Mouse (Mus musculus) liver, embryonic 13.5 days (tissue): ENCODE data around the gene Ly75. TPM values are rescaled to one million over a fixed set of nuclear protein-coding genes. Genes with fewer than 3 reads are reported as not detected.
A peak's percentile ranks its signal among the peaks of the same experiment; 100 is the strongest.

Experiments
- ATAC-seq: fragments of 200-750 bp; cut with Nextera tagmentation; 2 replicates; pipeline ENCODE4 v1.8.0; 2017; ENCODE audit warnings: low read depth, mild to moderate bottlenecking, moderate number of reproducible peaks, moderate library complexity
- DNase-seq: peaks from one replicate; pipeline ENCODE4 v3.0.0; 2022
- H3K27ac ChIP-seq: fragments of 300-500 bp; sonication (generic); 2 replicates; pipeline ENCODE4 v1.5.1; 2015; ENCODE audit warnings: moderate library complexity, mild to moderate bottlenecking, inconsistent platforms
- H3K27me3 ChIP-seq: fragments of 300-500 bp; sonication (generic); 2 replicates; pipeline ENCODE4 v1.6.1; 2015; ENCODE audit warnings: mild to moderate bottlenecking, inconsistent platforms
- H3K36me3 ChIP-seq: fragments of 300-500 bp; sonication (generic); 2 replicates; pipeline ENCODE4 v1.6.1; 2015; ENCODE audit warnings: mild to moderate bottlenecking, inconsistent platforms
- H3K4me1 ChIP-seq: fragments of 300-500 bp; sonication (generic); replicated peaks from 2 replicates; pipeline ENCODE4 v1.6.1; 2015; ENCODE audit warnings: inconsistent platforms
- H3K4me2 ChIP-seq: fragments of 300-500 bp; sonication (generic); 2 replicates; pipeline ENCODE4 v1.6.1; 2015; ENCODE audit warnings: inconsistent platforms, mild to moderate bottlenecking, moderate library complexity
- H3K4me3 ChIP-seq: fragments of 300-500 bp; sonication (generic); replicated peaks from 2 replicates; pipeline ENCODE4 v1.5.1; 2015; ENCODE audit warnings: mild to moderate bottlenecking, inconsistent platforms
- H3K9ac ChIP-seq: fragments of 300-500 bp; sonication (generic); 2 replicates; pipeline ENCODE4 v1.6.1; 2015; ENCODE audit warnings: mild to moderate bottlenecking, inconsistent platforms
- H3K9me3 ChIP-seq: fragments of 300-500 bp; sonication (generic); replicated peaks from 2 replicates; pipeline ENCODE4 v1.6.1; 2016; ENCODE audit warnings: inconsistent platforms
- WGBS: fragments of 180-500 bp; shearing (Covaris S2); methylation state at CpG from one replicate; pipeline ENCODE4 v1.1.7; 2015; ENCODE audit not compliant: insufficient replicate concordance; 5-methylcytosine and 5-hydroxymethylcytosine counted together
- polyA plus RNA-seq: library from polyadenylated mRNA; unstranded; fragments of >200 nt; fragmentation: Nextera tagmentation; extraction: Ambion mirVana; gene quantifications from 2 replicates; pipeline ENCODE4 v1.2.1, GENCODE M21; 2015

The Ly75 gene
- polyA plus RNA-seq, 1 experiment from 2014 or later, result 3.1 TPM

DNA sequence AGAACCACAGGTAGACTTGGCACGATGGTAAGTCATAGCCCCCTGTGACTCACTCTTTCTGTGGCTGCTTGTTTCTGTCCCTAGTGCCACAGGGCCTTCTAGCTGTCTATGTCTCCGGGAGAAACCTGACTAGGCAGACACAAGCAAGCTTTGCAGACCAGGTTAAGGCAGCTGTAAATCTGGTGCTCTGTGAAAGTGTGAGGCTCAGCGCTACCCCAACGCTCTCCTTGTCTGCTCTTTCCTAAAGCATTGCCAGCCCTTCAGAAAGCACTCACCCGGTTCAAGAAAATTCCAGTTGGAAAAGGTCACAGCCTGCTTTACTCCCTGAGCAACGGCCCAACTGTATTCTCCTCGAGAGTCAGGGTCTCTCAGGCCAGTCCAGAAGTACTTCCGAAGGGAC, 31.3 kb downstream of the Ly75 start:
- no peaks in the 10 kb centered on the region for H3K4me1 ChIP-seq
- ATAC-seq (no peak), DNase-seq (no peak)
- H3K9ac ChIP-seq, result no peak overlapping the region
- no peaks in the 10 kb centered on the region for H3K9me3 ChIP-seq
- no peak overlapping the region for H3K4me3 ChIP-seq
- H3K36me3 ChIP-seq, result no peaks in the 10 kb centered on the region
- no peak overlapping the region for H3K4me2 ChIP-seq
- no peak overlapping the region for H3K27ac ChIP-seq
- 61% methylated on average over 8 of the region's 8 CpGs for WGBS
- no peaks in the 10 kb centered on the region for H3K27me3 ChIP-seq

DNA sequence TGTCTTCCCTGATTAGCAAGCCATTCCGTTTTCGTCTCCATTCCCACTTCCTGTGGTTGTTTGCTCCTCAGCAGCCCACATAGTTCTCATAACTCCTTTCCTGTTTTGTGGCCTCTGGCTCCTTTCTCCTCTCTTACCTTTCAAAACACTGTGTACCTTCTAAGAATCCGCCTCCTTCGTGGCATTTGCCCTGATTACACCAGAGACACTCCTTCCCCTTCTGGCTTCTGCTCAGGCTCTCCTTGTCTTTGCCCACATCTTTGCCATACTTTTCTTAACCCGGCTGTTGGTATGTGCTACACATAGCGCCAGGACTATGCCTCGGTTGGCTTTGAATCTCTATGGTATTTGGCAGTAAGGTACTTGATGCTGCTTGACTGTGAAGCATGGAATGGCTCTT, 35.2 kb downstream of the Ly75 start:
- Histone ChIP-seq H3K27me3 (no peaks in the 10 kb centered on the region), H3K4me1 (no peaks in the 10 kb centered on the region), H3K4me2 (no peak overlapping the region), H3K36me3 (no peaks in the 10 kb centered on the region), H3K27ac (no peak overlapping the region), H3K9ac (no peak overlapping the region), H3K9me3 (no peaks in the 10 kb centered on the region), H3K4me3 (no peak overlapping the region)
- ATAC-seq, result no peak
- DNase-seq, result no peak
- WGBS, result 58% methylated on average over 7 of the region's 7 CpGs

DNA sequence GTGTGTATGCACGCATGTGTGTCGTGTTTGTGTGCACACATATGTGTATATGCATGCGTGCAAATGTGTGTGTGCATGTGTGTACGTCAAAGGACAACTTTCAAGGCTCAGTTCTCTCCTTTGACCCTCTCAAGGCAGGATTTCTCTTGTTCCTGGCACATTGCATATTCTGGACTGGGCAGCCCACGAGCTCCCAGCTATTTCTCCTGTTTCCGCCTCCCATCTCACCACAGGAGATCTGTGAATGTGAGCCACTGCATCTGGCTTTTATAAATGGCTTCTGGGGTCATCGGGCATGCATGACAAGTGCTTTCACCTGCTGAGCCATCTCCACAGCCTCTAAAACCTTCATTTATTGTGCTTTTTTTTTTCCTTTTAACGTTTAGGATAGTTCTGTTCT, 36.6 kb downstream of the Ly75 start:
- ATAC-seq, result no peak
- 76% methylated on average over 8 of the region's 8 CpGs for WGBS
- Histone ChIP-seq H3K4me1 (no peaks in the 10 kb centered on the region), H3K36me3 (no peaks in the 10 kb centered on the region), H3K27ac (no peak overlapping the region), H3K27me3 (no peaks in the 10 kb centered on the region), H3K4me2 (no peak overlapping the region), H3K4me3 (no peak overlapping the region), H3K9ac (no peak overlapping the region), H3K9me3 (no peaks in the 10 kb centered on the region)
- DNase-seq, result no peak

DNA sequence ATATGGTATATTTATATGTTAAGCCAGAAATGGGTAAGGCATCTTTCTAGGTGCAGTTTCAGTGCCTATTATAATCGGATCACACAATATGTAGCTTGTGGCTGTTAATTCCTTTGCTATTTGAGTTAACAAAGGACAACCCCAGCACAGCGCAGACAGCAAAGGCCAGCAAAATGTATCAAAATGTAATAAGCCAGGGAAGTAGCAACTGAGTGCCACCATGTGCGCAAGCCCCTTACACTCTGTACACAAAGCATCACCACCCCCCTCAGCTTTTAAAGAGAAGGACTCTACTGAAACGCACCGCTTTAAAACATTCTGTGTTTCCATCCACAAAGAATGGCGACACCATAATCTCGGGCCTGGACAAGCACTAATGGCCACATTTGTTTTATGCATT, 37.4 kb downstream of the Ly75 start:
- Histone ChIP-seq H3K27ac (no peak overlapping the region), H3K36me3 (no peaks in the 10 kb centered on the region), H3K4me3 (no peak overlapping the region), H3K9ac (no peak overlapping the region), H3K27me3 (no peaks in the 10 kb centered on the region), H3K9me3 (no peaks in the 10 kb centered on the region), H3K4me2 (no peak overlapping the region), H3K4me1 (no peaks in the 10 kb centered on the region)
- 81% methylated on average over 7 of the region's 7 CpGs for WGBS
- ATAC-seq, result no peak
- no peak for DNase-seq

DNA sequence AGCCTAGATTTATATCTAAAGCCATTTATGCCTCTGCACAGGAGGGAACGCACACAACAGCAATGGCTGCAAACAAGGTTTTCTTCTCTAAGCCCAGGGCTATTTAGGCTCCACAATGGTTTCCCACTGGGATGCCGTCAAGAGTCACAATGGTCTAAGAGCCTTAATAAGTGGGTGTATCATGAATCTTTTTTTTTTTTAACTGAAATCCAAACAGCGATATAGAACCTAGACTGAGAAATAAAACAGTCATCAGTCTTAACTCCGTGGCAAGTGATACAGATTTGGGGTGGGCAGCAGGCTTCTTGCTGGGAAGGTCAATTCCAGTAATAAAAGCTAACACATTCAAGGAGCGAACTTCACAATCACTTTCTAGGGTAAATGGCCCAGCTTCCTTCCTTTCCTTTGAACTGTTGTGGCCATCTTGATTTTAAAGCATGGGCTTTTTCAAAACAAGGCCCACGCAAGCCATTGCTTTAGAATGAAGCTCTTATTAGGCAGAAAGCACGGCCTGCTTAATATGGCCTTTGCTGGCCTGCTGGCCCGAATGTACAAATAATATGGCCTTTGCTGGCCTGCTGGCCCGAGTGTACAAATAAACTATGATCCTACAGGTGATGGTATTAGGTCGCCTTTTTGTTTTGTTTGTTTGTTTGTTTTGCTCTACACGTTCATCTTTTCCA, 39.4 kb downstream of the Ly75 start:
- H3K4me3 ChIP-seq, result no peak overlapping the region
- WGBS, result 73% methylated on average over 11 of the region's 11 CpGs
- ATAC-seq (no peak), DNase-seq (no peak)
- H3K9me3 ChIP-seq, result no peaks in the 10 kb centered on the region
- H3K27me3 ChIP-seq, result no peaks in the 10 kb centered on the region
- no peak overlapping the region for H3K9ac ChIP-seq
- no peak overlapping the region for H3K27ac ChIP-seq
- H3K4me1 ChIP-seq, result no peaks in the 10 kb centered on the region
- H3K36me3 ChIP-seq, result no peaks in the 10 kb centered on the region
- no peak overlapping the region for H3K4me2 ChIP-seq

DNA sequence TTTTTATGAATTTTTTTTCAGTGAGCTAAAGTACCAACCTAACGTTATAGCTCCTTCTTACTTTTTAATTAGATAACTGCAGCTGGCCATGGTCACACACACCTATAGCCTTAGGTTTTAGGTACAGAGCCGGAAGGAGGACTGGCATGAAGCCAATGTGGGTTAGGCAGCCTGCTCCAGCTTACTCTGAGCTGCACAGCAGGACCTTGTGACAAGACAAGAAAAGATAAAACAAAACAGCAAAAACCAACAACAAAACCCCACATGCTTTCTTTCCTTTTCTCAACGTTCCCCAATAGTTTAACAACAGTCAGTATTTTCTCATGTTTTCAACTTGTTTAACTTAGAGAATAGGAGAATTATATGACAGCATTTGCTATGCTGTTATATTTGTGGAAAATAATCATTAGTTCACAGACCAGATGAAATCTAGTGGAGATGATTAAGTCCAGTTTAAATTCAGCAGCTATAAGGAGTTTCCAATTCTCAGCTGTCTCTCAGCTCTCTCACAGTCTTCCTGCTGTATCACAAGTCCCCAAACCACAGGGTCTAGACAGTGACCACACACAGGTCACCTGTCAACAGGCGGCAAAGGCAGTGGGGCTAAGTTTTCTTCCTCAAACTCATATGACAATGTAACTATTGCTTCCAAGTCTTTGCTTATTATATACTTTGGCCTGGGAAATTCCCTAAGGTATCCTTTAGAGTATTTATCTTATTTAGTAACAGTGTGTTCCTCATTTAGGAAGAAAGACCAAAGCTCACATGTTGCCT, 40.8 kb downstream of the Ly75 start:
- Histone ChIP-seq H3K9me3 (no peaks in the 10 kb centered on the region), H3K27ac (no peak overlapping the region), H3K4me2 (no peak overlapping the region), H3K4me1 (no peaks in the 10 kb centered on the region), H3K36me3 (no peaks in the 10 kb centered on the region), H3K4me3 (no peak overlapping the region), H3K9ac (no peak overlapping the region), H3K27me3 (no peaks in the 10 kb centered on the region)
- DNase-seq (no peak), ATAC-seq (no peak)
- WGBS, result 36% methylated on average over 4 of the region's 4 CpGs

DNA sequence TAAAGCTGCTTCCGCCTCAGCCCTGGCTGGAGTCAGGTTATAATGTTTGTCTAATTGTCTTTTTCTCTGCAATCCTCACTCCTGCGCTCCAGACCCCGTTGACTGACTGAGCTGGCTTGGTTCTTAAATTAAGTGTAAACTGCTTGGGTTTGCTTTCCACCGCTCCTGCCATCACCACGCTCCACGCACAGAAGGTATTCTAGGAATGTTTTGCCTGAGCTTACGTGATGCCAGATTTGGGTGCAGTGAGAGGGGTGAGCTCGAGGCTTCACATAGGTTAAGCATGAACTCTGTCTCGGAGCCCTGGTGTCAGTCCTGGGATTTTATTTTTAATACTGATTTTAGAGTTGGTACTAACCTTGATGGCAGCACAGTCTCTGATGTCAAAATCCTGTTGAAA, 45.2 kb downstream of the Ly75 start:
- H3K27me3 ChIP-seq, result no peaks in the 10 kb centered on the region
- no peaks in the 10 kb centered on the region for H3K36me3 ChIP-seq
- 75% methylated on average over 9 of the region's 9 CpGs for WGBS
- H3K9me3 ChIP-seq, result no peaks in the 10 kb centered on the region
- no peak overlapping the region for H3K9ac ChIP-seq
- DNase-seq, result no peak
- no peak for ATAC-seq
- H3K27ac ChIP-seq, result no peak overlapping the region
- no peaks in the 10 kb centered on the region for H3K4me1 ChIP-seq
- no peak overlapping the region for H3K4me3 ChIP-seq
- H3K4me2 ChIP-seq, result no peak overlapping the region

DNA sequence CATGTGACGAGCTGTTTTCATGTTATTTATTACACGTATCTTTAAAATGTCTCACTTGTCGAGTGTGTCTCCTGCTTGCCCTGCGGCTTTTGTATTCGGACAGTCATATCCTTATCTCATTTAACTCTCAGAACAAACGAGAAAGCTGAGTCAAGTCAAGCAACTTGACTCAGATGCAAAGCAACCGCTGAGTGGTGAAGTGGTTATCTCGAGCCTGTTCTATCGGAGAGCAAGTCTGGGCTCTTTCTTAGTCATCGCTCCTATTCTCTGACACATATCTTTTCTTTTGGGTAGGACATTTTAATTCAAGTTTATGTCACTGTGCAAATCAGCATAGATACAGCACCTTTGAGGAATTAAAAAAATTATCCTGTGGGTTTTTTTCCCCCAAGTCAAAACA, 54.5 kb downstream of the Ly75 start:
- Histone ChIP-seq H3K4me3 (no peak overlapping the region), H3K9ac (no peak overlapping the region), H3K4me1 (no peaks in the 10 kb centered on the region), H3K9me3 (no peaks in the 10 kb centered on the region), H3K4me2 (no peak overlapping the region), H3K36me3 (no peaks in the 10 kb centered on the region), H3K27ac (no peak overlapping the region), H3K27me3 (no peaks in the 10 kb centered on the region)
- ATAC-seq, result no peak
- WGBS, result 54% methylated on average over 10 of the region's 10 CpGs
- DNase-seq, result peak; percentile 11

DNA sequence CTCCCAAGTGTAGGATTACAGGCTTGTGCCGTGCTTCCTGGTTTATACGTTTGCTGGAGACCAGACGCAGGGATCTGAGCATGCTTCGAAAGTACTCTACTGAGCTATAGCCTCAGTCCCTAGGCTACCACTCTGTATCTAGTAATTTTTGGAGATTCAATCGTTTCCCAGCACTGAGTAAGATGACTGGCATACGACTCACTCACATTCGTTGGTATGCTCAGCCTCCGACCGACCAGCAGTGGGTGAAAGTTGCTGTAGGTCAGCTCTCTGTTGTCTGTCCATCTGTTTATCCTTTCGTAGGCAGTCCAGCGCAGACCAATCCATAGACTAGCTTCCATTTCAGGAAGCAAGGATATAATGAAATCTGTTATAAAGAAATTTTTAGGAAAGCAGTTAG, 55.5 kb downstream of the Ly75 start:
- no peak overlapping the region for H3K4me3 ChIP-seq
- H3K27me3 ChIP-seq, result no peaks in the 10 kb centered on the region
- no peak overlapping the region for H3K27ac ChIP-seq
- H3K4me2 ChIP-seq, result no peak overlapping the region
- no peaks in the 10 kb centered on the region for H3K36me3 ChIP-seq
- no peaks in the 10 kb centered on the region for H3K4me1 ChIP-seq
- H3K9me3 ChIP-seq, result no peaks in the 10 kb centered on the region
- ATAC-seq (no peak), DNase-seq (no peak)
- no peak overlapping the region for H3K9ac ChIP-seq
- 82% methylated on average over 11 of the region's 11 CpGs for WGBS

DNA sequence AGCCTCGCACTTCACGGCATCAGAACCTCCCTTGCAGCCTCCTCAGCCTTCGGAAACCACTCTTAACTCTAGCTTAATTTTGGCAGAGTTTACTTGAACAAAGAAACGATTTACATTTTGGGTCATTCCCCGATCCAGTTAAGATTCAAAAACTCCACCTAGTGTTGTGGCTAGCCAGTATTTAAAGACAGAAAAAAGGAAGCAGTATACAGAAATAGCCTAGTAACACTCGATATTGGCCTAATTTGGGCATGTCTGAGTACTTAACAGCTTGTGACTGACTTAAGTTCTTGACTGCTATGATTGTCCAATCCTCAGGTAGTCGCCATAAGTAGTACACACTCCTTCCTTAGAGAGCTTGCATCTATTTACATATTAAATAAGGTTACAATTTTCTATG, 56.2 kb downstream of the Ly75 start:
- Histone ChIP-seq H3K27me3 (no peaks in the 10 kb centered on the region), H3K9me3 (no peaks in the 10 kb centered on the region), H3K27ac (no peak overlapping the region), H3K36me3 (no peaks in the 10 kb centered on the region), H3K4me2 (no peak overlapping the region), H3K9ac (no peak overlapping the region), H3K4me3 (no peak overlapping the region), H3K4me1 (no peaks in the 10 kb centered on the region)
- 62% methylated on average over 7 of the region's 7 CpGs for WGBS
- DNase-seq, result no peak
- no peak for ATAC-seq

DNA sequence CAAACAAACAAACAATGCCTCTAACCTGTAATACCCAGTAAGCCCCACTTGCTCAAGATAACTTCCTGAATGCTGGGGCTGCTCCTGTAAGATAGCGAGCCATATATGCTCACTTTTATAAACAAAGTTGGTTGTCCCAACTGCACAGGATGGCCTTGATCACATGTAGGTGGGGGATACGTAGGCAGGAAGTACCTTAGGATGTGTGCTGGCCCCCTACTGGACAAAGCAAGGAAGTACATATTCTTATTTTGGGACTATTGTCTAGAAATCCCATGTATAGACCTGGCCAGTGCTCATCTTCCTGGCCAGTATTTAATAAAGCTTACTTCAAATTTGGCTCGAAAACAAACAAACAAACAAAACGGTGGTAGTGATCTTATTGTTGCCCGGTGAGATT, 59.7 kb downstream of the Ly75 start:
- Histone ChIP-seq H3K27me3 (no peaks in the 10 kb centered on the region), H3K9ac (no peak overlapping the region), H3K4me2 (no peak overlapping the region), H3K9me3 (no peaks in the 10 kb centered on the region), H3K36me3 (no peaks in the 10 kb centered on the region), H3K4me1 (no peaks in the 10 kb centered on the region), H3K4me3 (no peak overlapping the region), H3K27ac (no peak overlapping the region)
- 53% methylated on average over 5 of the region's 5 CpGs for WGBS
- DNase-seq, result no peak
- no peak for ATAC-seq
